Mouse (Mus musculus) embryonic facial prominence, embryonic 15.5 days (tissue): Measurements from ENCODE around the gene Rwdd2a. TPM values are rescaled to one million over a fixed set of nuclear protein-coding genes. Genes with fewer than 3 reads are reported as not detected.
A peak's percentile ranks its signal among the peaks of the same experiment; 100 is the strongest.

ENCODE experiments used
- ATAC-seq: fragments of 200-750 bp; cut with Nextera tagmentation; 2 replicates; pipeline ENCODE4 v1.8.0; 2017; ENCODE audit warnings: low read depth, moderate TSS enrichment; ENCODE audit not compliant: insufficient number of reproducible peaks, low FRiP score, low TSS enrichment
- H3K27ac ChIP-seq: fragments of 300-500 bp; sonication (generic); replicated peaks from 2 replicates; pipeline ENCODE4 v1.5.1; 2015; ENCODE audit warnings: mild to moderate bottlenecking, inconsistent platforms
- H3K27me3 ChIP-seq: fragments of 300-500 bp; sonication (generic); 2 replicates; pipeline ENCODE4 v1.6.1; 2015; ENCODE audit warnings: inconsistent platforms
- H3K36me3 ChIP-seq: fragments of 300-500 bp; sonication (generic); 2 replicates; pipeline ENCODE4 v1.6.1; 2015; ENCODE audit warnings: mild to moderate bottlenecking, inconsistent platforms
- H3K4me1 ChIP-seq: fragments of 300-500 bp; sonication (generic); 2 replicates; pipeline ENCODE4 v1.6.1; 2015; ENCODE audit warnings: inconsistent platforms
- H3K4me2 ChIP-seq: fragments of 300-500 bp; sonication (generic); replicated peaks from 2 replicates; pipeline ENCODE4 v1.6.1; 2015; ENCODE audit warnings: mild to moderate bottlenecking, inconsistent platforms
- H3K4me3 ChIP-seq: fragments of 300-500 bp; sonication (generic); replicated peaks from 2 replicates; pipeline ENCODE4 v1.5.1; 2015; ENCODE audit warnings: mild to moderate bottlenecking, inconsistent platforms
- H3K9ac ChIP-seq: fragments of 300-500 bp; sonication (generic); 2 replicates; pipeline ENCODE4 v1.6.1; 2015; ENCODE audit warnings: inconsistent platforms
- H3K9me3 ChIP-seq: fragments of 300-500 bp; sonication (generic); replicated peaks from 2 replicates; pipeline ENCODE4 v1.6.1; 2016; ENCODE audit warnings: inconsistent platforms
- WGBS: fragments of 180-500 bp; shearing (Covaris S2); methylation state at CpG from one replicate; pipeline ENCODE4 v1.1.7; 2015; 5-methylcytosine and 5-hydroxymethylcytosine counted together
- polyA plus RNA-seq: library from polyadenylated mRNA; unstranded; fragments of >200 nt; fragmentation: Nextera tagmentation; extraction: Ambion mirVana; gene quantifications from 2 replicates; pipeline ENCODE4 v1.2.1, GENCODE M21; 2015

The Rwdd2a gene
- polyA plus RNA-seq, 1 experiment from 2014 or later, result 5.0 TPM

DNA sequence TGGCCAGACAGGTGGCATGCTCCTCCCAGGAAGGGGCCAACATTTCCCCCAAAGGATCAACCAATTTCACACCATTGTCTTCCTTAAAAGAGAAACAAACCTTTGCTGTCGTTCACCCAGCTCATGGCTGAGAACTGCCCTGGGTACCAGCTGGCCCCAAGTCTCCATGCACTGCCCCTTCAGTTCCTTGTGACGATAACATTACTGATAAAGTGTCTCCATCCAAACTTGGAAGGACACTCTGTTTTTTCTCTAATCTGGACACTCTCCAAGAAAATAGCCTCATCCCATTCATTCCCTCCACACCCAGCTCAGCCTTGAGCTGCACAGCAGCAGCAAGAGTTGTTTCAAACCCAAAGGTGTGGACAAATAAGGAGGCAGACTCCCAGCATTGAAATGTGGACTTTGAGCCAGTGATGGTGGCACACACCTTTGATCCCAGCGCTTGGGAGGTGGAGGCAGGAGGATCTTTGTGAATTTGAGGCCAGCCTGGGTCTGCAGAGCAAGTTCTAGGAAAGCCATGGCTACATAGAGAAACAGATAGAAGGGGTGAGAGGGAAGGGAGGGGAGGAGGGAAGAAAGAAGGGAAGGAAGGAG lies 2.4 kb upstream of the Rwdd2a start:
- H3K4me1 ChIP-seq, result peaks cover 21% of the 10 kb centered on the region
- H3K27me3 ChIP-seq, result no peaks in the 10 kb centered on the region
- peaks cover 49% of the 10 kb centered on the region for H3K36me3 ChIP-seq
- H3K9ac ChIP-seq, result no peak overlapping the region
- no peak overlapping the region for H3K4me2 ChIP-seq
- WGBS, result 83% methylated on average over 3 of the region's 3 CpGs
- H3K27ac ChIP-seq, result no peak overlapping the region
- ATAC-seq, result no peak
- no peaks in the 10 kb centered on the region for H3K9me3 ChIP-seq
- H3K4me3 ChIP-seq, result no peak overlapping the region

DNA sequence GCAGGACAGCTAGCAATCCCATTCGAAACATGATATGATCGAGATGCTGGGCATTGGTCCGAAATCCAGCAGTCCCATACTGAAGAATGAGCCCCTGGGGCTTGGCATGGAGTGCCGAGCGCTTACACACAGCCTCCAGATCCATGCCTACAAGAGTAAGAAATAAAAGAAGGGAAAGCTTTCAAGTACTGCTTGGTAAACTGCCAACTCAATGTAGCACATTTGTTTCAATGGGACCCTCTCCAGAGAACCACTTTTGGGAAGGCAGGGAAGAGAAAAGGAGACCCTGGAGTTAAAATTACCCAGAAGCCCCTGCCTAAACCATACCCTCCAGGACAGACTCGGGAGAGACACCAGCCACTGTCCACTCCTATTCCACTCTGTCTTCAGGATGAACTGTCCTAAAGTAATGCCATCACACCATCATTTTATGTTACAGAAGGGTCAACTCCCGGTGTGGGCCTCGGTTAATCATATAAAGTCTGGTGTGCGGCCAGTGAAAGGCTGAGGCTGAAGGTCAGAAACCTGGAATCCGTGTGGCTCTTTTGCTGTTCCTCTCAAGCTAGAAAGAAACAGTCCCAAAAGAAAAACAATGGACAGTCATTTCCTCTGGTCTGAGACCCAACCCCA lies 1.4 kb upstream of the Rwdd2a start:
- Histone ChIP-seq H3K4me2 (peak overlapping the region; percentile 98), H3K4me1 (peaks cover 21% of the 10 kb centered on the region)
- 76% methylated on average over 10 of the region's 10 CpGs for WGBS

DNA sequence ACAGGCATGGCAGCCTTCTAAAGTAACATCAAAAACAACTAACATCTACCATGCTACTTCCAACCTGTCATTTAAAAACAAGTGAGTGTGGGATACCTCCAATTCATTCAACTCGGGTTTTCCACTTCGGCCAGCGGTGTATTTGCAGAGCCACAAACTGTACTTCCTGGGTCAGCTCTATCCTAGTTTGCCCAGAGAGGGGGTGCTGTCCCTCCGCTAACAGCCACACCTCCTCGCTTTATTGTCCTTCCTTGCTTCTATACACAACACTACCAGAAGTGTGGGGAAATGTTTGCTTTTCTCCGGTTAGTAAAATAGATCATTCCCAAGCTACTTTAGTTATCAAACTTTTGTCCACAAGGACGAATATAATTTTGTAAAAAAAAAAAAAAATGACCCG lies 845 bp upstream of the Rwdd2a start:
- H3K4me2 ChIP-seq, result peak overlapping the region; percentile 98
- ATAC-seq, result no peak
- H3K4me1 ChIP-seq, result peaks cover 21% of the 10 kb centered on the region
- H3K9ac ChIP-seq, result no peak overlapping the region
- no peak overlapping the region for H3K27ac ChIP-seq
- peak overlapping the region; percentile 71 for H3K4me3 ChIP-seq
- no peaks in the 10 kb centered on the region for H3K27me3 ChIP-seq
- H3K9me3 ChIP-seq, result no peaks in the 10 kb centered on the region
- peaks cover 33% of the 10 kb centered on the region for H3K36me3 ChIP-seq
- 18% methylated on average over 8 of the region's 8 CpGs for WGBS

More for the DNA sequence above, 1.4 kb upstream of the Rwdd2a start:
- Histone ChIP-seq H3K27me3 (no peaks in the 10 kb centered on the region), H3K9ac (no peak overlapping the region), H3K27ac (no peak overlapping the region), H3K36me3 (peaks cover 39% of the 10 kb centered on the region), H3K9me3 (no peaks in the 10 kb centered on the region), H3K4me3 (peak overlapping the region; percentile 71)
- ATAC-seq, result no peak

DNA sequence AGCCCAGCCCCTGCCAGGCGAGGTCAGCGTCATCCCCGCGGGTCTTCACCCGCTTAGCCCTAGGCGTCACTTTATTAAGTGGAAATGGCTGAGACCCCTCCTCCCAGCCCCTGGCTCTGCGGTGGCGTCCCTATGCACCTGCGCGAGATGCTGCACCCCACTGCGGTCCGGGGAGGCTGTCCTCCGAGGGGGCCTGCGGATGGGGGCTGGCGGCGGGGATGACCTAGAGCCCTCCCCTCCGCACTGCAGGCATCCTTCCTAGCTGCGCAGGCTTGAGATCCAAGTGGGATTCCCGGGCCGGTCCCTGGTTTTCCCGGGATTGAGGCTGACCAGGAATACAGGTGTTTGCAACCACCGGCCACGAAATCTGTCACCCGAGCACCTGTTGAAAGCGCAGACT lies 405 bp downstream of the Rwdd2a start:
- peak; percentile 21; the same call in 1 of the 2 replicates for ATAC-seq
- Histone ChIP-seq H3K4me2 (peak overlapping the region; percentile 98), H3K4me3 (peak overlapping the region; percentile 71), H3K27me3 (no peaks in the 10 kb centered on the region), H3K9ac (peak overlapping the region; percentile 53; the same call in 1 of the 2 replicates), H3K4me1 (peaks cover 21% of the 10 kb centered on the region), H3K36me3 (peaks cover 22% of the 10 kb centered on the region), H3K9me3 (no peaks in the 10 kb centered on the region), H3K27ac (no peak overlapping the region)
- WGBS, result under 1% methylated on average over 25 of the region's 25 CpGs

DNA sequence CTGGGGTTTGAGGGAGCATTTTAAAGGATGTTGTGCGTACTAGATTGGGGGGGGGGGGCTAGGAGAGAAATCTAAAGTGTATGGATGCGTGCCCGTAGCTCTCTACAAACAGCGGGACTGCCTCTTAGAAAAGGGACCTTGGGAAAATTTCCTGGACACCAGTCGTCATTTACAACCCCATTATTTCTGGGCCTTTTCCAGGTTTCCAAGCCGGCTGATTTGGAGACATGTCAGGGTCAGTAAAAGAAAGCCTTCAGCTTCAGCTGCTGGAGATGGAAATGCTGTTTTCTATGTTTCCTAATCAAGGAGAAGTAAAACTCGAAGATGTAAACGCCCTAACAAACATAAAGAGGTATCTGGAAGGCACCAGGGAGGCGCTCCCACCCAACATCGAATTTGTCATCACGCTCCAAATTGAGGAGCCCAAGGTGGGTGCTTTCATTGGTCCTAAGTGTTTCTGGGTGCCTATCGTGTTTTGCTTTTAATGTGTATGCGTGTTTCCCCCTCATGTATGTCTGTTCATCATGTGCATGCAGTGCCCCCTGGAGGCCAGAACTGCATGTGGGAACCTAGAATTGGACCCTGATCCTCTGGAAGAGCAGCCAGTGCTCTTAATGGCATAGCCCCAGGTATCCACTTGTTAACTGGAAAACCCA lies 973 bp downstream of the Rwdd2a start:
- Histone ChIP-seq H3K27ac (no peak overlapping the region), H3K9ac (no peak overlapping the region), H3K4me1 (peaks cover 21% of the 10 kb centered on the region), H3K27me3 (no peaks in the 10 kb centered on the region), H3K9me3 (no peaks in the 10 kb centered on the region), H3K36me3 (peaks cover 18% of the 10 kb centered on the region), H3K4me2 (peak overlapping the region; percentile 98), H3K4me3 (peak overlapping the region; percentile 71)
- no peak for ATAC-seq
- WGBS, result 8% methylated on average over 13 of the region's 13 CpGs

DNA sequence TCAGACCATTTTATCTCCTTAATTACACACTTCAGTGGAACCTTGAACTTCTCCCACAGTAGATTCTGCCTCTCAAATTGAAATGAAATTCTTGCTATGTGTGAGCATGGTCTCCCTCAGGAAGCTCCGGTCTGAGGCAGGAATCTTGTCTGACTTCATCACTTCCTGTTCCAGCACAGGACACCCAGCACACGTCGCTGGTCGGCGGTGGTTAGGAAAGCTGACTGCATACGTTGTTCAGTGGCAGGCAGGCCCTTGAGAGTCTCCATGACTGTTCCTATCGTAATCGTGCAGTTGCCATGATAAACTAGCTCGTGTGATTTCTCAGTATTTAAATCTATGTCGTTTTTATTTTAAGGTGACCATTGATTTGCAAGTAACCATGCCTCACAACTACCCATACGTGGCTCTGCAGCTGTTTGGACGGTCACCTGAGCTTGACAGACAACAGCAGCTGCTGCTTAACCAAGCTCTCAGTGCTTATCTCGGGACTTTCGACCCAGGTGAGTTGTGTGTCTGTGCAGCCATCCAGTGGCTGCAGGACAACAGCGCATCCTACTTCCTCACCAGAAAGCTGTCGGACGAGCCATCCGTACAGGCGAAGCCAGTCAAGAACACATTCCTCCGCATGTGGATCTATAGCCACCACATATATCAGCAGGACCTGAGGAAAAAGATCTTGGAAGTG lies 2.0 kb downstream of the Rwdd2a start:
- ATAC-seq, result no peak
- peaks cover 13% of the 10 kb centered on the region for H3K36me3 ChIP-seq
- no peak overlapping the region for H3K27ac ChIP-seq
- H3K9ac ChIP-seq, result no peak overlapping the region
- no peak overlapping the region for H3K4me3 ChIP-seq
- H3K27me3 ChIP-seq, result no peaks in the 10 kb centered on the region
- 74% methylated on average over 20 of the region's 20 CpGs for WGBS
- H3K4me1 ChIP-seq, result peaks cover 21% of the 10 kb centered on the region
- no peaks in the 10 kb centered on the region for H3K9me3 ChIP-seq
- no peak overlapping the region for H3K4me2 ChIP-seq

DNA sequence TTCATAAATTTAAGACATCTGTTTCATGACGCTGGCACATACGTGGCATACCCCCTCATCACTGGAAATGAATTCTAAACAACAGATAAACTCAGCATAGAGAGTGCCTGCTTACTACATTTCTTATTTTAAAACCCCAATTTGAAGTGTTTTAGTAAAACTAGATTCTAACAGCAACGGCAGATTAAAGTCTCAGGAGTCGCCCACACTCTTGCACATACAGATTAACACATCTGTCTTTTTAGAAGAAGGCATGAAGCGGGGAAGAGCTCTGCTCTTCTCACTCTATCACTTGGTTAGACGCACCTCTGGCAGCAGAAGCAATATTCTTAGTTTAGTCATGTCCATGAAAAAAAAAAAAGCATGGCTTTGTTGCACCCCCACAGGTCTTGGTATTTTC lies 3.4 kb downstream of the Rwdd2a start:
- no peak overlapping the region for H3K27ac ChIP-seq
- H3K4me1 ChIP-seq, result peaks cover 19% of the 10 kb centered on the region
- no peak overlapping the region for H3K4me3 ChIP-seq
- no peak overlapping the region for H3K9ac ChIP-seq
- 70% methylated on average over 6 of the region's 6 CpGs for WGBS
- H3K9me3 ChIP-seq, result no peaks in the 10 kb centered on the region
- H3K4me2 ChIP-seq, result no peak overlapping the region
- H3K27me3 ChIP-seq, result no peaks in the 10 kb centered on the region
- 0 out of 2 replicates have a peak, but pooled peaks cover 5% of the 10 kb centered on the region for H3K36me3 ChIP-seq
- no peak for ATAC-seq

DNA sequence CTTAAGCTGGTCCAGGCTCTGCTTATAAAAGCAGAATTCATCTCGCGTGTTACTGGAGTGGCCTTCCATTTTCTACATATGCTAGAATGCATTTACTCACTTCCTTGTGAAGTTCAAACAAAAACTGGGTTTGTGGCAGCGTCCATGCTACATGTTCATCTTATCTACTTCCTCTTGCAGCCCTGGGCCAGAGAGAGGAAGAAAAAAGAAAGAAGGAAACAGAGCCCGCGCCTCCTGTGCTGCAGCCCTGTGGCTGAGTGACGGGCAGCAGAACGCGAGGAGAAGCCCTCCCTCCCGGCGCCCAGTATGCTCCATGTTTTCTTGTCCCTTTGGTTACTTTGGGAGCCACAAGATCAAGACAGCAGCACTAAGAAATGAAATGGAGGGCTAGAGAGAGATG lies 7.9 kb downstream of the Rwdd2a start:
- no peak overlapping the region for H3K27ac ChIP-seq
- 0 out of 2 replicates have a peak, but pooled peaks cover 5% of the 10 kb centered on the region for H3K36me3 ChIP-seq
- H3K4me3 ChIP-seq, result no peak overlapping the region
- 0 out of 2 replicates have a peak, but pooled peaks cover 3% of the 10 kb centered on the region for H3K4me1 ChIP-seq
- ATAC-seq, result no peak
- H3K9me3 ChIP-seq, result no peaks in the 10 kb centered on the region
- 85% methylated on average over 10 of the region's 10 CpGs for WGBS
- no peak overlapping the region for H3K9ac ChIP-seq
- H3K4me2 ChIP-seq, result no peak overlapping the region
- H3K27me3 ChIP-seq, result no peaks in the 10 kb centered on the region

DNA sequence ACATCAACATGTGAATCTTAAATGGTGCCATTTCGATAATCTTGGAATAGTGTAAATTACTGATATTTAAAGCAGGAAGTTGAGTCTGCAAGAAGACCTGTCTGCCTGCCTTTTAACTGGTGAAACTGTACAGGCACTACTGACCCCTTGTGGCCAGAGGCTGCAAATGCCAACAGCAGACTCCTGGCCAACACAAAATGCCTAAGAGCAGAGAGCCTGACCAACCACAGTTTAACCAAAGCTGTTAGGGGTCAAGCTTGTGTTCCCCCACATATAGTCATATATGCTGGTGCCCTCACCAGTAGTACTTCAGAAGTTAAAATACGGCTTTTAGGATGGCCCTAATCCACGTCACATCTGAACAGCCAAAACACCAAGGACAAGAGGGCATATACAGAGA lies 11.9 kb downstream of the Rwdd2a start:
- ATAC-seq, result no peak
- no peak overlapping the region for H3K27ac ChIP-seq
- no peaks in the 10 kb centered on the region for H3K27me3 ChIP-seq
- no peak overlapping the region for H3K4me3 ChIP-seq
- H3K9me3 ChIP-seq, result no peaks in the 10 kb centered on the region
- WGBS, result 50% methylated on average over 3 of the region's 3 CpGs
- H3K4me2 ChIP-seq, result no peak overlapping the region
- 0 out of 2 replicates have a peak, but pooled peaks cover 3% of the 10 kb centered on the region for H3K4me1 ChIP-seq
- H3K36me3 ChIP-seq, result no peaks in the 10 kb centered on the region
- no peak overlapping the region for H3K9ac ChIP-seq

DNA sequence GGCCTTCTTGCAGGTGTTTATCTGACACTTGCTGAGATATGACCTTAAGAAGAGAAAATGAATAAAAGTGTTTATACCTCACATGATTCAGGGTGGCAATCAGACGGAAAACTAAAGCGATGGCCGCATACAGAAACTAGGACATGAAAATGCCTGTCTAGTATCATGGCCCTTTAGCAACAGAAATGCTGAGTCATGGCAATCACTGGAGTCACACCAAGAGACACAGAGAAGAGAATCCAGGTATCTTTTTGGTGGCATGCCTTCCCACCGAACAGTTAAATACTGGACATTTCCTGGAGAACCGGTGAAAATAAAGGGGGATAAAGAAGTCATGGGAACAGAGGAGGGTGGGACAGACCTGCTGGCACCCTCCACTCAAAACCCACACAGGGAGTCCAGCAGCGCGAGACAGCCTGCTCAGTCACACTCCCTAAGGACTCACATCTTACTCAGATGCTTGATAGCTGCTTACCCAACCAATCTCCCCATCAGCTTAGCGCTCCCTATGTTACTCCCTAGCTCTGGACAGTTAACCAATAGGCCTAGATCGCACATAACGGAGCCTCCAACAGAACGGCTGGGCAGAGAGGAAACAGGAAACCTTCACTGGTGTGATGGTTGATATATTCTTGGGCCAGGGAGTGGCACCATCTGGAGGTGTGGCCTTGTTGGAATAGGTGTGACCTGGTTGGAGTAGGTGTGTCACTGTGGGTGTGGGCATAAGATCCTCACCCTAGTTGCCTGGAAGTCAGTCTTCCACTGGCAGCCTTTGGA lies 15.4 kb downstream of the Rwdd2a start:
- Histone ChIP-seq H3K27ac (no peak overlapping the region), H3K4me2 (no peak overlapping the region), H3K36me3 (no peaks in the 10 kb centered on the region), H3K9ac (no peak overlapping the region), H3K27me3 (no peaks in the 10 kb centered on the region), H3K4me1 (0 out of 2 replicates have a peak, but pooled peaks cover 3% of the 10 kb centered on the region), H3K4me3 (no peak overlapping the region), H3K9me3 (no peaks in the 10 kb centered on the region)
- no peak for ATAC-seq
- WGBS, result 89% methylated on average over 11 of the region's 11 CpGs
